Mouse (Mus musculus) hindbrain, embryonic 12.5 days (tissue): Measurements from ENCODE around the gene Wdr90. TPM values are rescaled to one million over a fixed set of nuclear protein-coding genes. Genes with fewer than 3 reads are reported as not detected.

Source experiments
- ATAC-seq: fragments of 200-750 bp; cut with Nextera tagmentation; 2 replicates; pipeline ENCODE4 v1.8.0; 2017; ENCODE audit warnings: moderate TSS enrichment; ENCODE audit not compliant: low FRiP score
- H3K27ac ChIP-seq: fragments of 300-500 bp; sonication (generic); 2 replicates; pipeline ENCODE4 v1.5.1; 2016; ENCODE audit warnings: mild to moderate bottlenecking
- H3K27me3 ChIP-seq: fragments of 300-500 bp; sonication (generic); 2 replicates; pipeline ENCODE4 v1.6.1; 2016; ENCODE audit warnings: mild to moderate bottlenecking
- H3K36me3 ChIP-seq: fragments of 300-500 bp; sonication (generic); 2 replicates; pipeline ENCODE4 v1.6.1; 2016; ENCODE audit warnings: mild to moderate bottlenecking
- H3K4me1 ChIP-seq: fragments of 300-500 bp; sonication (generic); 2 replicates; pipeline ENCODE4 v1.6.1; 2016
- H3K4me2 ChIP-seq: fragments of 300-500 bp; sonication (generic); replicated peaks from 2 replicates; pipeline ENCODE4 v1.6.1; 2016; ENCODE audit warnings: mild to moderate bottlenecking
- H3K4me3 ChIP-seq: fragments of 300-500 bp; sonication (generic); 2 replicates; pipeline ENCODE4 v1.5.1; 2016; ENCODE audit warnings: mild to moderate bottlenecking
- H3K9ac ChIP-seq: fragments of 300-500 bp; sonication (generic); 2 replicates; pipeline ENCODE4 v1.6.1; 2016; ENCODE audit warnings: mild to moderate bottlenecking, moderate library complexity
- H3K9me3 ChIP-seq: fragments of 300-500 bp; sonication (generic); replicated peaks from 2 replicates; pipeline ENCODE4 v1.6.1; 2016; ENCODE audit warnings: mild to moderate bottlenecking
- WGBS: fragments of 180-500 bp; shearing (Covaris S2); methylation state at CpG from one replicate; pipeline ENCODE4 v1.1.7; 2016; 5-methylcytosine and 5-hydroxymethylcytosine counted together
- polyA plus RNA-seq: library from polyadenylated mRNA; unstranded; fragments of >200 nt; fragmentation: Nextera tagmentation; extraction: Ambion mirVana; gene quantifications from 2 replicates; pipeline ENCODE4 v1.2.1, GENCODE M21; 2016

Wdr90 gene
- polyA plus RNA-seq, 1 experiment from 2014 or later, result 30.0 TPM

DNA sequence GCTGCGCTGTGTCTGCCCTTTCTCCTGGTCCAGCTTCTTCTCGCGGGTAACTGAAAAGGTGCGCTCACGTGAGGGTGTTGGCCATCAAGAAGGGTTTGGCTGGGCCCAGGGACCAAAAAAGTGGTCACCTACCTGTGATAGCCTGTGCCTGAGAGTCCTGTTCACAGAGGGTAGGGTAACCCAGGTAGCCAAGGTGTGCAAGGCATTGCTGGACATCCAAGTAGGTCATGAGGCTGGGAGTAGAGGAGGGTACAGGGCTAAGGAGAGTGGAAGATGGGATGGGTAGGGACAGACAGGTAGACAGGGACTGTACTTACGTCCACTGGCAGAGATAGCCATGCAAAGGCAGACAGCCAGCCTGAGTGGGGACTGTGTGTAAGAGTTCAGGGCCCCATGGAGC, 20.8 kb downstream of the Wdr90 start:
- Histone ChIP-seq H3K4me3 (no peak overlapping the region), H3K4me1 (peaks cover 51% of the 10 kb centered on the region), H3K27me3 (no peaks in the 10 kb centered on the region), H3K36me3 (peaks cover 48% of the 10 kb centered on the region), H3K9me3 (no peaks in the 10 kb centered on the region), H3K27ac (no peak overlapping the region), H3K4me2 (no peak overlapping the region), H3K9ac (no peak overlapping the region)
- no peak for ATAC-seq
- WGBS, result 96% methylated on average over 6 of the region's 6 CpGs

DNA sequence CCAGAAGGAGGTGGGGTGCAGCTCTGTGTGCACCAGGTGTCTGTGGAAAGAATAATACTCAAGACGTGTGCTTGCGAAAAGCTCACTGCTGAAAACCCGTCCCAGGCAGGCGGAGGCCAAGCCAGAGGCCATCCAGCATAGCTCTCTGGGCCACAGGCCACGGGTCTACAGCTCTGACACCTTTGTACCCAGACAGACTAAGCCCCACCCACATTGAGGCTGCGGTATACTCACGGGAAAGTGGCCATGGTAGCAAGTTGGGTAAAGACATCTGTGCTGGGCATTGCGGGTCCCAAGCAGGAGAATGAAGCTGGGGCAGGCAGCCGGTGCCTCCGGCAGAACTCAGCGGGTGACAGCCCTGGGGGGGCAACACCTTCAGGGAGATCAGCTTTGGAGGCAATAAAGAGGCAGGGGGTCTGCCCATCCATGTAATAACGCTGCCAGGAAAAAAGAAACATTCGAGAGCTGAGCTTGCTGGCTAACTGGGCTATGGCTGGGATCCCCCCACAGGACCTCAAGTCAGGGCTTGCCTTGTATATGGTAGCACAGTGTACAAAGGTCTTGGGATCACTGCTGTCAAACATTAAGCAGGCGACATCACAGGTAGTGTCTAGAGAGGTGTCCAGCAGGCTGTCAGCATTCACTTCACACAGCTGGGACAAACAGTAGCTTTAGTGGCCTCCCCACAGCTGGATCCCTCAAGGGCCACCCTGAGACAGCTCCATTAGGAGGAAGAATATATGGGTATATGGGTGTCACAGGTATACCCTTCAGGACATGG, 21.7 kb downstream of the Wdr90 start:
- H3K27ac ChIP-seq, result peak overlapping the region; percentile 13; the same call in 1 of the 2 replicates
- no peak overlapping the region for H3K4me2 ChIP-seq
- no peaks in the 10 kb centered on the region for H3K27me3 ChIP-seq
- WGBS, result 84% methylated on average over 14 of the region's 14 CpGs
- ATAC-seq, result no peak
- peaks cover 51% of the 10 kb centered on the region for H3K36me3 ChIP-seq
- no peak overlapping the region for H3K4me3 ChIP-seq
- peaks cover 55% of the 10 kb centered on the region for H3K4me1 ChIP-seq
- H3K9ac ChIP-seq, result no peak overlapping the region
- H3K9me3 ChIP-seq, result no peaks in the 10 kb centered on the region

GRCm38 (mm10) chr17:25838904-25839303, 22.4 kb downstream of the Wdr90 start:
- Histone ChIP-seq H3K36me3 (peaks cover 51% of the 10 kb centered on the region), H3K9ac (0 out of 2 replicates have a peak overlapping the region, but pooled peaks have one; percentile 13), H3K4me2 (no peak overlapping the region), H3K4me3 (no peak overlapping the region), H3K9me3 (no peaks in the 10 kb centered on the region), H3K4me1 (peaks cover 60% of the 10 kb centered on the region), H3K27me3 (no peaks in the 10 kb centered on the region), H3K27ac (peak overlapping the region; percentile 13; the same call in 1 of the 2 replicates)
- no peak for ATAC-seq
- WGBS, result 82% methylated on average over 4 of the region's 4 CpGs

- Histone ChIP-seq H3K4me1 (peaks cover 55% of the 10 kb centered on the region), H3K9me3 (no peaks in the 10 kb centered on the region), H3K9ac (peak overlapping the region; percentile 80), H3K36me3 (peaks cover 50% of the 10 kb centered on the region), H3K27ac (peak overlapping the region; percentile 86), H3K27me3 (no peaks in the 10 kb centered on the region), H3K4me2 (peak overlapping the region; percentile 82), H3K4me3 (peak overlapping the region; percentile 41)
- 24% methylated on average over 3 of the region's 3 CpGs for WGBS
- no peak for ATAC-seq
These were observed 23.8 kb downstream of the Wdr90 start for GRCm38 (mm10) chr17:25837533-25837932.

DNA sequence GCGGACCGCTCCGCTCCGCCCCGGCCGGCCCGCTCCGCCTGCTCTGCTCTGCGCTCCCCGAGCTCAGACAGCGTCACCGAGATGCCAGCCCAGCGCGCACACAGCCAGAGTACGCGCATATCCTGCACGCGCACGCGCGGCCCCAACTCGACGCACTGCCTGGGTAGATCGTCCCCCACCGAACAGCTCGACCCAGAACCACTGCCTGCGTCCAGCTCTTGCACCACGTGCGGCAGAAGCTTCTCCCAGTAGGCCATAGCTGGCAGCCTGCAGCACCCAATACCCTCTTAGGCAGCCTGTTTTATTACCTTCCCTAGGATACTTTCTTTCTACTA, 24.3 kb downstream of the Wdr90 start, which contains the start of gene Rhbdl1:
Gene Rhbdl1 (minus strand): TSS at position 220 of the 335 bp plus-strand sequence.
- peak; percentile 21; the same call in 1 of the 2 replicates for ATAC-seq
- Histone ChIP-seq H3K4me2 (peak within 1 kb of the TSS; percentile 82), H3K36me3 (peaks cover 45% of the 10 kb centered on the region), H3K4me3 (peak within 1 kb of the TSS; percentile 41), H3K27me3 (no peaks in the 10 kb centered on the region), H3K9ac (peak within 1 kb of the TSS; percentile 80), H3K9me3 (no peaks in the 10 kb centered on the region), H3K4me1 (peaks cover 57% of the 10 kb centered on the region), H3K27ac (peak within 1 kb of the TSS; percentile 86)
- 2% methylated on average over 27 of the region's 29 CpGs for WGBS

GRCm38 (mm10) chr17:25836397-25837075, 24.8 kb downstream of the Wdr90 start:
- ATAC-seq, result no peak
- Histone ChIP-seq H3K27ac (peak overlapping the region; percentile 86), H3K36me3 (peaks cover 42% of the 10 kb centered on the region), H3K9me3 (no peaks in the 10 kb centered on the region), H3K27me3 (no peaks in the 10 kb centered on the region), H3K4me1 (peaks cover 62% of the 10 kb centered on the region), H3K4me3 (peak overlapping the region; percentile 41), H3K4me2 (peak overlapping the region; percentile 82), H3K9ac (peak overlapping the region; percentile 80)
- 25% methylated on average over 22 of the region's 23 CpGs for WGBS

DNA sequence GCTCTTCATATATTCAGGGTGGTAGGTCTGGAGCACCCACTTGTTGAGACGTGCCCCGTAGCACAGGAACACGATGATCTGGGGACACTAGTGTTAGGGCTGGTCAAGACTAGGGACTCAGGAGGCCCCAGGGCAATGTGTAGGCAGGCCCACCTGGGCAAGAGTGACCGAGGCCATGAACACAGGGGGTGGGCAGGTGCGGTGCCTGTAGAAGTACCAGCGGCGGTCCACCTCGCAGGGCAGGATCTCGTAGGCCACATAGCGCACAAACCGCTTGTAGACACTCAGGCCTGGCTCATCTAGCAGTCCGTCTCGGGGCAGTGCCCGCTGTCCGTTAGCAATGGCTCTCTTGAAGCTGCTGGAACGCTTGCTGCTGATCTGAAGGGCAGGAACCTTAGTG, 25.5 kb downstream of the Wdr90 start:
- Histone ChIP-seq H3K9me3 (no peaks in the 10 kb centered on the region), H3K9ac (peak overlapping the region; percentile 80; the same call in 1 of the 2 replicates), H3K27ac (peak overlapping the region; percentile 86; the same call in 1 of the 2 replicates), H3K4me2 (peak overlapping the region; percentile 89; the same call in 1 of the 2 replicates), H3K4me3 (no peak overlapping the region), H3K36me3 (peaks cover 42% of the 10 kb centered on the region), H3K27me3 (no peaks in the 10 kb centered on the region), H3K4me1 (peaks cover 69% of the 10 kb centered on the region)
- WGBS, result 95% methylated on average over 16 of the region's 16 CpGs
- ATAC-seq, result no peak

- H3K27me3 ChIP-seq, result no peaks in the 10 kb centered on the region
- H3K9ac ChIP-seq, result peak overlapping the region; percentile 84
- WGBS, result 93% methylated on average over 7 of the region's 7 CpGs
- H3K9me3 ChIP-seq, result no peaks in the 10 kb centered on the region
- H3K4me1 ChIP-seq, result peaks cover 74% of the 10 kb centered on the region
- H3K4me3 ChIP-seq, result 0 out of 2 replicates have a peak overlapping the region, but pooled peaks have one; percentile 73
- no peak overlapping the region for H3K27ac ChIP-seq
- H3K4me2 ChIP-seq, result peak overlapping the region; percentile 89; the same call in 1 of the 2 replicates
- ATAC-seq, result no peak
- peaks cover 42% of the 10 kb centered on the region for H3K36me3 ChIP-seq
These were observed 26.0 kb downstream of the Wdr90 start for GRCm38 (mm10) chr17:25835301-25835700.

DNA sequence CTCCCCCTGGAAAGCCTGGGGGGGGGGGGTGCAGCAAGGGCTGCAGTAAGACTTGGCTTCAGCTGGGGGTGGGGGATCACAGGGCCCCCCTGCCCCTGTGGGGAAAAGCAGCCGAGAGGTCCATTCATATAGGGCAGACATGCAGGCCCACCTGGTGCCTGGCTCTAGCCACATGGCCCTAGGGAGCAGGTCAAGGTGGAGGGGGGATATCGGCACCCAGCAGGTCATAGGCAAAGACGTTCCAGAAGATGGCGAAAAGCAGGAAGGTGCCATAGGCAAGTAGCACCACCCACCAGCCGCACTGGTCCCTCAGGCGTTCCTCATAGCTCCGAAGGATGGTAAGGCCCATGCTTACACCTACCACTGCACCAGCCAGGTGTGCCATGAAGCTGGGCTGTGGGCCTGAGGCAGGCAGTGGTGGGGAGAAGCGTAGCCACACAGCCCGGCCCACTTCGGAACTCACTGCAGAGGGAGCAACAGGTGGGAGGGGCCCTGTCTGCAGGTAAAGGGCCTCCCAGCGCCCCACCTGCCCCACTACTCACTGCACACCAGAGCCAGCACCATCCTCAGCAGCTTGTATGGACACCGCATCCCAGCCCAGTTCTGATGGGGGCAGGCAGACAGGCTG, 26.6 kb downstream of the Wdr90 start:
- 90% methylated on average over 12 of the region's 12 CpGs for WGBS
- Histone ChIP-seq H3K27ac (peak overlapping the region; percentile 96; the same call in 1 of the 2 replicates), H3K4me1 (peaks cover 80% of the 10 kb centered on the region), H3K4me2 (peak overlapping the region; percentile 89), H3K9me3 (no peaks in the 10 kb centered on the region), H3K27me3 (no peaks in the 10 kb centered on the region), H3K9ac (peak overlapping the region; percentile 84), H3K36me3 (peaks cover 42% of the 10 kb centered on the region), H3K4me3 (peak overlapping the region; percentile 73)
- ATAC-seq, result no peak

DNA sequence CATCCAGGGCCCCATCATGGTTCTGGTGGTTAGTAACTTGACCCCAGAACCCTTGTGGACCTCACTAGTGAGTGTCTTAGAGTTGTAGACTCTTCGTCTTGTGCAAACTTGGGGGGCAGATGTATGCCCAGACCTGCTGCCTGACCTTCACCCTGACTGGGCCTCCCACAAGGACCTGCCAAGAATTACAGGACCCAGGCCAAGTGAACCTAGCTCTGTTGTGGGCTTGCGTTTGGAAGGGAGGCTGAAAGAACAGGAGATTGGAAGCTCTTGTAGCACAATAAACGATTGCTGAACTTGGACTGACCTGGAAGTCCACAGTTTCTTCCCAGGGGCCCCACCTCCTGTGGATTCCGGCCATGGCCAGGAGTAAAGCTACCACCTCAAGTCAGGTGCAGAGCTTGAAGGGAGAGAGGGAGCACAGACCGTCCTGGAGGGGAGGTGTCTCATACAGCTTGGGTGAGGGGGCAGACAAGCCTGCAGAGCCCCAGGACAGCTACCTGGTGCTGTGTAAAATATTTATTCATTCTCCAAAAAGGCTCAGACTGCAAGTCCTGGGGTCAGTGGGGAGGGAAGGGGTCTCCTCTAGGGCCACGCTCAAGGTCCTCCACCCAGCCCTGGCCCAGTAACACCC, 27.2 kb downstream of the Wdr90 start:
- Histone ChIP-seq H3K27me3 (no peaks in the 10 kb centered on the region), H3K4me1 (peaks cover 85% of the 10 kb centered on the region), H3K36me3 (peaks cover 39% of the 10 kb centered on the region), H3K4me2 (peak overlapping the region; percentile 89), H3K27ac (peak overlapping the region; percentile 96), H3K4me3 (peak overlapping the region; percentile 73), H3K9ac (peak overlapping the region; percentile 84), H3K9me3 (no peaks in the 10 kb centered on the region)
- WGBS, result 51% methylated on average over 6 of the region's 6 CpGs
- ATAC-seq, result no peak

GRCm38 (mm10) chr17:25833291-25833663, 28.0 kb downstream of the Wdr90 start, which contains the start of gene Stub1:
TSS of gene Stub1 (minus strand) at chr17:25833404.
- Histone ChIP-seq H3K9ac (peak within 1 kb of the TSS; percentile 84), H3K4me3 (peak within 1 kb of the TSS; percentile 73), H3K9me3 (no peaks in the 10 kb centered on the region), H3K27ac (peak within 1 kb of the TSS; percentile 96), H3K27me3 (no peaks in the 10 kb centered on the region), H3K36me3 (peaks cover 35% of the 10 kb centered on the region), H3K4me2 (peak within 1 kb of the TSS; percentile 89), H3K4me1 (peaks cover 82% of the 10 kb centered on the region)
- ATAC-seq, result peak; percentile 59
- WGBS, result under 1% methylated on average over 24 of the region's 24 CpGs
